Mouse (Mus musculus): ENCODE data around the gene Timm29.

Gene Timm29

DNA sequence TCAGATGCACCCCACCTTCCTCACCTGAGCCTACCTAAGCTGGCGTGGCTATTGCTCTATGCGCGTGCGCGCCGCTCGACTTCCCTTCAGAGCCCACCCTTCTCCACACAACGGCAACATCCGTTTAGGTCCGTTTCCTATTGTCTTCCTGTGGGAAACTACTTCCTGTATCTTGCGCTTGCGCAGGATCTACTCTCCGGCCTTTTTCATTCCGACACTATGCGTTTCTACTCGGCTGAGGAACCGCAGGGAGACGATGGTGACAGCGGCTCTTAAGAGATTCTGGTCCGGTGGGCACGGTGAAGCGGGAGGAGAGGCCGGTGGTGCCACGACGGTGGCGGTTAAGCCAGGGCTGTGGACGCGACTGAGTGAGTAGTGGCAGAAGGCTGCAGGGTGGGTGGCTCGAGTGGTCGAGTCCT, at the start of gene Timm29, which contains the start of gene Yipf2:
Gene Timm29, plus strand, starts transcription at position 20 of the 419 bp plus-strand sequence.
Gene Yipf2, minus strand, starts transcription at position 126 of the 419 bp plus-strand sequence.
- peak; percentile 96 for DNase-seq (ENCODE audit: low read depth, low spot score)

DNA sequence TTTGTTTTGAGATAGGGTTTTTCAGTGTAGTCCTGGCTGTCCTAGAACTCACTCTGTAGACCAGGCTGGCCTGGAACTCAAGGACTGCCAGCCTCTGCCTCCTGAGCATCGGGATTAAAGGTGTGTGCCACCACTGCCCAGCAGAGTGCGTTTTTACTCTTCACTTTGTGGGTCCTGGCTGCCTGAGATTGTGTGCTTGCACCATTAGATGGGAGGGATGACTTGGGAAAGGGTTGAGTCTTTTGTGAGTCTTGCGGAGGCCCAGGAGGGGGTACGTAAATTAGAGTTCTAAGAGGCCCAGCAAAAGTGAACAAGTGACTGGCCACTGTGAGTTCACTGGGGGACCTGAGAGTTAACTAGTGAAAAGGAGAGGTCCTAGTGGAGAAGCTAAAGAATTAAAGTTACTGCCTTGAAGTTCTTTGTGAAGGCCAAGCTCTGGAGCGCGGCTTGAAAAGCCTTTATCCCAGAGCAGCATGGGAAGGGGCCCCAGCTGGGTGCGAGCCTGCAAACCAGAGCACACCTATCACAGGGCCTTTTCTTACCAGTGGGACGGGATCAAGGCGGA, 47.1 kb upstream of the Timm29 start:
- DNase-seq (ENCODE audit: low read depth, low spot score): no peak

DNA sequence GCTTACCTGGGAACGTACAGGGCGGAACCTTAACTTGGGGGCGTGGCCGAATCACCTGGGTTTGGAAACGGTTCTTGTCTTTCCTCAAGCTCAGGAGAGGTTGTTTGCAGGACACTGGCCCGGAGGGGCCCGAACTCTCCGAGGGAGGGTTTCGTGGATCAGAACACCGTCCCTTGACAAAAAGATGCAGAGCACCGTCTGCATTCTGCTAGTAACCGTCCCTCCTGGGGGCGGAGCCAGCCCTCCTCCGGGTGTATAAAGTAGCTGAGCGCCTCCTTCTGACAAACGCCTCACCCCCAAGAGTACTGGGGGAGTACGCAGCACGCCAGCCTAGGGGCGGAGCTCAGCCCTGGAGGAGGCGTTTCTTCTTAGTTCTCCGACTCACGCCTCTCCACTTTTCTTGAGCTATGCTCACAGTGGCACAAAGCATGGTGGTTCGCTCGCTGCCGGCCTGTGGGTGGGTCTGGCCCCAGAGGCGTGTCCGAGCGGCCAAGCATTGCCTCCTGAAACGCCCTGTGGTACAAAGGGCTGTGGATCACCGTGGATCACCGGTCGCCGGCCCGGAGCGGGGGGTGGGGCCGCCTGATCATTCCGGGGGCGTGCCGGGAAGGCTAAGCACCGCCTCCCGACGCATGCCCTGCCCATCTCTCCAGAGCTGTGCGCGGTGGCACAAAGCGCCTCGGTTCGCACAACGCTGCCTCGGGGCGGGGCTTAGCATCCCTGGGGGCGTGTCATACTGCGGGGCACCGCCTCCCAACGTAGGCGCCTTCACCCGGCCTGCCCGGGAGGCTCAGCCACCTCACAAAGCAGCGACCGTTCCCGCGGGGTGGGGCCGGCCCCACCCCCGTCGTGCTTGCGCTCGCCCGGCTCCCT, 46.4 kb upstream of the Timm29 start:
- DNase-seq (ENCODE audit: low read depth, low spot score): peak; percentile 99

DNA sequence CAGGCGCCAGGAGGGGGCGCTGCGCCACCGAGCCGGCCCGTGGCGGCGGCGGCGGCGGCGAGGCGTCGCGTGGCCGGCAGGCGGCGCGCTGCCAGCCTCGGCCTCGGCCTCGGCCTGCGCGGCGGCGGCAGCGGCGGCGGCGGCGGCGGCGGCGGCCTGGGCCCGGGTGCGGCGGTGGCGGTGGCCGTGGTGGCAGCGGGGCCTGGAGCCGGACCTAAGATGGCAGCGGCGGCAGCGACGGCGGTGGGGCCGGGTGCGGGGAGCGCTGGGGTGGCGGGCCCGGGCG, 45.8 kb upstream of the Timm29 start, which contains the start of gene Carm1:
Gene Carm1, plus strand, starts transcription at position 106 of the 286 bp plus-strand sequence.
- DNase-seq (ENCODE audit: low read depth, low spot score): no peak

DNA sequence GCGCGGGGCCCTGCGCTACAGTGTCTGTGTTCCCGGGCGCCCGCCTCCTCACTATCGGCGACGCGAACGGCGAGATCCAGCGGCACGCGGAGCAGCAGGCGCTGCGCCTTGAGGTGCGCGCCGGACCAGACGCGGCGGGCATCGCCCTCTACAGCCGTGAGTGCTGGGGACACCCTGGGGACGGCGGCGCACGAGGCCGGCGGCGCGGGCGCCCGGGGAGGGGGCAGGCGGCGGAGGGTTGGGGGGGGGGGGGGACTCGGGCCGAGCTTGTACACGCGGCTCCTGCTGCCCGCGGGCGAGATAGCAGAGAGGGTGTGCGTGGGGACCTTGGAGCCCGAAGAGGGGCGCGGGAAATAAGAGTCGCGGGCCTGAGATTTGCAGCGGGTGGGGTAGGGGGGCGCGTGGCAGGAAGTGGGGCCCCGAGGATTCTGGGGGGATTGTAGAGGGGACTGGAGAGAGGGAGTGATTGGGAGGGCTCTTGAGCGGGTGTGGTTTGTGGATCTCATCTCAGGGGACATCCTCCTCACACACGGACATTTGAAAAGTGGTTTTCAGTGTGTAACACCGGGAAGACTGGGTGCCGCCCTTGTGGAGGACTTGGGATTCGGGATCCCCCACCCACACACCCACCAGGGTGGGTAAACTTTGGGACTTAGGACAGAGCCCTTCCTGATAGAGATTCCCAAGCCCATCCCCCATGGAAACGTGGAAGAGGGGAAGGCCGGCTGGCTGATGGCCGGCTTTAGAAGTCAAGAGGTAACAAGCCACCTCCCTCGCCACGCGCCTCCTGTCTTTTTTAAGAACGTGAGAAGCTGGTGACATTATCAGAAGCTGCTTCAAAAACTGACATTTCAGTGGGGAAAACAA, 45.2 kb upstream of the Timm29 start:
- DNase-seq (ENCODE audit: low read depth, low spot score): peak; percentile 51

DNA sequence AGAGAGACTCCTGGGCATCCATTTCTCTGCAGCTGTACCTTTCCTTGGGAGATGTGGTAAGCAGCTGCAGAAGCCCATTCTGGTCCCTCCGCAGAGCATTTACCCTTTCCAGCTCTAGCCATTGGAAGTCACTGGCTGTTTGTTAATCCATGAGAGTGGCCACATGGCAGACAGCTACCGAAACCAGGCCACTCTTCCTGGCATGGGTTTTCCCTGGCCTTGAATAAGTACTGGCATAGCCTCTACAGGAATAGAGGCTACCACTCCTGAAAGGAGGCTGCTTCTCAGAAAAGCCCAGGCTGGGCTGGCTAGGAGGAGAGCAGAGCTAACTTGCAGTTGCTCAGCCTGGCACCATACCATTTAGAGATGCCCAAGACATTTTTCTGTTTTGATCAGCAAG, 41.5 kb upstream of the Timm29 start:
- DNase-seq (ENCODE audit: low read depth, low spot score): no peak

DNA sequence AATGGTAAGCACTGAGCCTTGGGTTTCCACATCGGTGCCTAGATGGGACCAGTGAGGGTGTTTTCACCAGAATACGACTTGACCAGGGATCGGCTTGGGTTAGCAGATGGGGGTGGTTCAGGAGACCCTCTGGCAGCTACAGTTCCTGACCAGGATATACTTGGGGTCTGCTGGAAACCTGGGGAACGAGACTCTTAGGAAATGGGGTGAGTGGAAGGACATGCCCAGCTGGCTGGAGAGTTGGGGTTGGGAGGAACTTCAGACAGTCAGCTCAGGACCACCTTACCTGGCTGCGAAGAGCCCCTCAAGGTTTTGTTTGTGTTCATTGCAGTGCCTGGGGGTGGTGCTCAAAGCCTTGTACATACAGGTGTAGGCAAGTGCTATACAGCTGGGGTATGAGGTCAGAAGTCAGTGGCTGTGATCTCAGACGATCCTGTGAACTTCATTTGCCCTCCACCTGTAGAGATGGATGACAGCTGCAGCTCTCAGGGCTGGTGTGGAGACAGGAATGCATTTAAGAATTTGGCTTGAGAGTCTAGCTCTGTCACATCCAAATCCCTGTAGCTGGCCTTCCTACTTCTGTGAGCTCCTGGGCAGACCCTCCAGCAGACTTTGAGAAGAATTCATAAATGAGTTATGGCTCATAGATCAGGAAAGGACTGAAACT, 38.8 kb upstream of the Timm29 start:
- DNase-seq (ENCODE audit: low read depth, low spot score): no peak

DNA sequence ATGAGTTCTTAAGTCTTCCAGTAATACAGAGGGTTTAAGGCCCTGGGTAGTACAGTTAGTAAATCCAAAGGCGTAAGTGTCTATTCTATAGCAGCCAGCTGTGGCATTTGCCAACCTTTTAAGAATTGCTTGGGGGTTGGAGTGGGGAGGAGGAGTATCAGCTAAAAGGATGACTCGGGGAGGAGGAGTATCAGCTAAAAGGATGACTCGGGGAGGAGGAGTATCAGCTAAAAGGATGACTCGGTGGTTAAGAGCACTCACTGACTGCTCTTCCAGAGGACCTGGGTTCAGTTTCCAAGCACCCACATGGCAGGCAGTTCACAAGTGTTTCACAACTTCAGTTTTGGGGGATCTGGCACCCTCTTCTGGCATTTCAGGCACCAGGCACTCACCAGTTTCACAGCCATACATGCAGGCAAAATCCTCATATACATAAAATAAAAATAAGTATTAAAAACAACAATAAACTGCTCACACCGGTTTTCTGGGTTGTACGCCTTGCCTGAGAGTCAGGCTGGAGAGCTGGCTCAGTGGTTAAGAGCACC, 37.3 kb upstream of the Timm29 start:
- no peak for DNase-seq (ENCODE audit: low read depth, low spot score)

DNA sequence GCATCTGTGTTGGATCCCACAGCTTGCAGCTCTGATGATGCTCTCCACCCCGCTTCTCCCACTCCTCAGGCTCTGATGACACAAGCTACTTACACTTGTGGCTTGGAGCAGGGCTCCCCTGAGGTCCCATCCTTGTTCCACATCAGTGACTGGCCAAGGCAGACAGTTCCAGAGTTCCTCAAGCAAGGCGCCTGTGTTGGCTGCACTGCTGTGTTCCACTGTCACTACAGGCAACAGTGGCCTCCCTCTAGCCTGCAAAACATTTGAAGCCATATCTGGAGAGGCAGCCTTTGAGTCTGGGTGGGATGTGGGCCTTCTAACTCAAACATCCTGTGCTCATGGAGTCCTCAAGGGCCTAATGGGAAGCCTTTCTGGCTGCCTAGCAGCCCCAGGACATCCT, 35.5 kb upstream of the Timm29 start:
- DNase-seq (ENCODE audit: low read depth, low spot score): no peak

DNA sequence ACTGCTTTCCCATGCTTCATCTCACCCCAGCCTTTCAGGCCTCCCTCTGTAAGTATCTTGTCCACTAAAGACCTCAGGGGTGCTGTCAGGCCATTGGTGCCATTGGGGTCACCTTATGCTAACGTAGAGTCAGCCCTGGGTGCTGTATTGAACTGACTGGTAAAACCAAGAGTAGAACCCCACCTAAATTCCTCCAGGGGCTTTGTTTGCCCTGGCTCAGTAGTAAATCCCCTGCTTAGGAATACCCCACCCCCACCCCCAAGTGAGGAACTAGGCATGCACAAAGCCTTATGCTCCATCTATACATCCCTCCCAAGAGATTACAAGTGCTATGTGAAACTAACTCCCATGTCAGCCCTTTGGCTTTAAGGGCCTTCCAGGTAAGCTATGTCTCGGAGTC, 35.0 kb upstream of the Timm29 start:
- no peak for DNase-seq (ENCODE audit: low read depth, low spot score)

DNA sequence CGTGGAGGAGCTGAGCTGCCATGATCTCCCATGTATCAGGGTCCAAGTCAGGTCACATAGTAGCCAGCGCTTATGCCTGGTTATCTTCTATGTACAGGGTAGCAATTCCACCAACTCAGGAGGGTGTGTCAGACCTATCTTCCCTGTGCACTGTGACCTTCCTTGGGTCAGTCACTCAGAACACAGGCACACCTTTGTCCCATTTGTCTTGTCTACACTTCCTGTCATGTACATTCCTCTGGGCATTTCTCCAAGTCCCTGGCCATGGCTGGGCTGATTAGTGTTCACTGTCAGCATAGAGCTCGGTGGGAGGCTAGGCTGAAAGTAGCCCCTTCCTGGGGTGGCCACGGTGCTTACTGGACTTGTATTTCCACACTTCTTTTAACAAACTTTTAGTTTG, 34.2 kb upstream of the Timm29 start:
- DNase-seq (ENCODE audit: low read depth, low spot score): no peak

DNA sequence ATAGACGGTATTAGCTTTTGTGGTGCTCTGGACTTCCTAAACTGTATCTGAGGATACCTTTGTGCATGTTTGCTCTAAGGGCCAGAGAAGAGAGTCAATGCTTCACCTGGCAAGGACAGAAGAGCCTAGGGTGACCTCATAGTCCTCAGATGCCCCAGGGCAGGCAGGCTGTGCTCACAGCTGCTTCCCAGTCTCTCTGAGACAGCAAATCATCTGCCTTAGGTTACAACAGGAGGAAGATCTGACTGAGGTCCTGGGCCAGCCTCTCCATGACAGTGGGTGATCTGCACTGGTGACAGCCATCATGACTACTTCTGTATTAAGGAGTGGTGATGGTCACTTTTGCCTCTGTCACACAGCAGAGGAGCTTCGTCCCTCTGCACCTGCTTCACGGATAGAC, 33.4 kb upstream of the Timm29 start:
- no peak for DNase-seq (ENCODE audit: low read depth, low spot score)

DNA sequence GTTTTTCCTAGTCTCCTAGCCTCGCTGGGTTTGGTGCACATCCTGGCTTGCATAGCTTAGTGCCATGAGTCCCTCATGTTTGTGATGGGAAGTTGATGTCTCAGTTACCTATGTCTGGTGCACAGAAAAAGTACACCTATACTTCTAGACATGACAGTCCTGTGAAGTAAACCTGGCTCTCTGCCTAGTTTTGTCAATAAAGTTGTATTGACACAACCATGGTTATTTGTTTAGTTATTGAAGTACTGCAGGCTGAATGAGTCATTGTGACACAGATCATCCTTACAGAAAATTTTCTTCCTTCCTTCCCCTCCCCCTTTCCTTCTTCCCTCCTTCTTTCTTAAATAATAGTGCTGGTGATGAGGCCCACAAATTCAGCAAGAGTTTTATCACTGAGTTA, 28.1 kb upstream of the Timm29 start:
- no peak for DNase-seq (ENCODE audit: low read depth, low spot score)

DNA sequence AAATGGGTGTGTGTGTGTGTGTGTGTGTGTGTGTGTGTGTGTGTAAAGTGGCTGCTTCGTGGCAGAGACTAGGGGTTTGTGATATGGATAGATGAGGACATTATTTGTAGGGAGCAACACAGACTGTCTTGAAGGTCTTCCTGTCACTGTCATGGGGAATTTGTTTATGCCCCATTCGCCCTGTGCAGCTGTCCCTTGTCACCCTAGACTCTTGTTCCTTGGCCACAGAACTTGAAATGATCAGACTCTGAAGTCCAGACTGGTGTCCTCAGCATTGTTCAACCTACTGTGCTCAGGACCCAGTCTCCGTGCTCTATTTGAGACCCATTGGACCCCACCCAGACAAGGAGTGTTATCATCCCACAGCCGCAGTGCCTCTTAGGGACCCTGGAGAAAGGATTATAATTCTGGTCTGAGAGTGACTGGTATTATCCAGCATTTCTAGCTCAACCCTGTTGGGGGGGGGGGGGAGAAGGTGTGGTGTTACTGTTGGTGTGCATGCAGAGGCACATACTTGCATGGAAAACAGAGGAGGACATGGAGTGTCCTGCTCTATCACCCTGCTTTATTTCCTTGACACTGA, 27.4 kb upstream of the Timm29 start:
- DNase-seq (ENCODE audit: low read depth, low spot score): no peak

DNA sequence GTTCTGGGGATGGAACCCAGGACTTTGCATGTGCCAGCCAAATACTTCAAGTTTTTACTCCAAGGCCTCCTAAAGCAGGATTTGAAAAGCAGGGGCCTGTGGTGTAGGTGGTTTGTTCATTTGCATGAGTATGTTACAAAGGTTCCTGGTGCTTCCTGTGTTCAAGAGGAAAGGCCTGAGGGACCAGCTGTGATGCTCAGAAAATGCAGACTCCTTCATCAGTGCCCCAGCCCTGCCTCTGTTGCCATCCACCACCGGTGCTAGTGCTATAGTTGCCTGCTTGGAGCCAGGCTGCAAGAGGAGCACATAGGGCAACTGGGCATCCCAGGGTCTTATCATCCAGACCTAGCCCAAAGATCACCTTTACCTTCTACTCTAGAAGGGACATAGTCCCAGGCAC, 26.0 kb upstream of the Timm29 start:
- no peak for DNase-seq (ENCODE audit: low read depth, low spot score)

DNA sequence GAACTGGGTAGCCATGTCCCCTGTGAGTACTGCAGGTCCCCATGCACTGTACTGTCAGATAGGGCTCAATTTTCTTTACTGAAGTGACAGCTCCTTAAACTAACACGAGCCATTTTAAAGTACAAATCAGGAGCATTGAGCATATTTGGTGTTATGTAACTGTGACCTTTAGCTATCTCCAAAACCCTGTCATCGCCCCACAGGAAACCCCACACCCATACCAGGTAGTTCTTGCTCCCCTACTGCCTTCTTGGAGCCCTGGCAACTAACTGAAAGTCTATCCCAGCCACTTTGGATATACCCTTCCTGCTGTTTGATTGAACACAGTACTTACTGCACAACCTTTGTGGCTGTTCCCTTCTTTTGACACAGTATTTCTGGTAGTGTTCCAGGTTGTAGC, 25.5 kb upstream of the Timm29 start:
- no peak for DNase-seq (ENCODE audit: low read depth, low spot score)

DNA sequence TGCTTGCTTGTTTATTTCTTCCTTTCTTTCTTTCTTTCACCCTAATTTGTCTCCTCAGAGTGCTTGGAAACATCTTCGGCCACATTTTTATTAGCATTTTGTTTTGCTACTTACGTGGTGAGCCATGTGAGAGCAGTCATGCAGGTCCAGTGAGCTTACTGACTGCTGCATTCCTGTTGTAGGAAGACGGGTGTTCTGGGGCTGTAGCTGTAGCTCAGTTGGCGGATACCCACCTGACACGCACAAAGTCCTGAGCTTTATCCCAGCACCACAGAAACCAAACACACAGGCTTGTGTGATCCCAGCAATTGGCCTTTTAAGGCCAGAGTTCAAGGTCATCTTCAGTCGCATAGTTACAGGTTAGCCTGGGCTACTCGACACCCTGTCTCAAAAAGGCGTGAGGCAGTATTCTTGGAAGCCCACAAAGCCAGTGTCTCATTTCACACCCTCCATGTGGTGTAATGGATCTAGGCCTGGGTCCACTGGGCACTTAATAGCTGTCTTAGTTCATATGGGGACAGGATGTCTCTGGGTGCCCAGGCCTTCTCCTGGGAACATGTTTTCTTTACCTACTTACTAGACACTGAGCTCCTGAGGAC, 23.8 kb upstream of the Timm29 start:
- DNase-seq (ENCODE audit: low read depth, low spot score): no peak

DNA sequence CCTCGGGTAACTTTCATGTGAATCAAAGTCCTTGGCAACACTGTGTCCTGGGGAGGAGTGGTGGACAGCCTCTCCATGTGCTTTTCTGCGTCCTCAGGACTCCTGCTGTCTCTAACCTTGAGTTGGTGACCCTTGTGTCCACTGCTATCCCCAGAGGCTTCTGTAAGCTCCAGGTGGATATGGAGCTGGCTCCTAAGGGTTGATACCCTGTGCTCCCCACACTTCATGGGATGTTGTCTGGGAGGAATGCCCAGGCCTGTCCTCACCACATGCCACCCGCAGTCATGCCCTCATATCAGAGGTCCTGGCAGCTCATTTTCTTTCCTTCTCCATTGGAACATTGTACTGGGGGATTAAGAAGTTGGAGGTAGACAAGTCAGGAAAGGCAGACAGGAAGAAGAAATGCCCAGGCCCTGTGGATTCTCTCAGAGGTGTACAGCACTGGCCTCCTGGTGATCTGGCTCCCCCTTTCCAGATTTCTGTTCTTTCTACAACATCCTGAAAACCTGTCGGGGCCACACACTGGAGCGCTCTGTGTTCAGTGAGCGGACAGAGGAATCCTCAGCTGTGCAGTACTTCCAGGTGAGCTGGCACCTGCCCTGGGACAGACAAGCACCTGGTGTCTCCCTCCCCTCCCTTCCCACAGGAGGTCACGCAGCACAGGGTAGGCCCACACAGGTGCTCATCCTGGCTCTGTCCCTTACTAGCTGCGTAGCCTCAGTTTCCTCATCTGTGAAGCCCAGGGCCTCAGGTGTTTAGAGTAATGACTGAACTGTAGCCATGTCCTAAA, 18.3 kb upstream of the Timm29 start:
- DNase-seq (ENCODE audit: low read depth, low spot score): no peak

DNA sequence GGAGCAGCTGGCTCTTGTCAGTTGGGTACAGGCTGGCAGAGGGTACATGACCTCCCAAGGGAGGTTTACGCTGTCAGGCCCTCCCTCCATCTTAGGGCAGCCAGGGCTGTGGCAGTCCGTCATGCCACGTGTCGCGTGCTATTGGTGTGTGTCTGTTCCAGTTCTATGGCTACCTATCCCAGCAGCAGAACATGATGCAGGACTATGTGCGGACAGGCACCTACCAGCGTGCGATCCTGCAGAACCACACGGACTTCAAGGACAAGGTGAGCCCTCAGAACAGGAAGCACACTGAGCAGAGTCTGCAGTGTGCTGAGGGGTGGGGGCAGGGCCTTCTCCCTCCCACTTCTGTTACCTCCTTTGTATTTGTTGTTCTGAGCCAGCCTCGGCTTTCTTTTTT, 17.3 kb upstream of the Timm29 start:
- no peak for DNase-seq (ENCODE audit: low read depth, low spot score)

DNA sequence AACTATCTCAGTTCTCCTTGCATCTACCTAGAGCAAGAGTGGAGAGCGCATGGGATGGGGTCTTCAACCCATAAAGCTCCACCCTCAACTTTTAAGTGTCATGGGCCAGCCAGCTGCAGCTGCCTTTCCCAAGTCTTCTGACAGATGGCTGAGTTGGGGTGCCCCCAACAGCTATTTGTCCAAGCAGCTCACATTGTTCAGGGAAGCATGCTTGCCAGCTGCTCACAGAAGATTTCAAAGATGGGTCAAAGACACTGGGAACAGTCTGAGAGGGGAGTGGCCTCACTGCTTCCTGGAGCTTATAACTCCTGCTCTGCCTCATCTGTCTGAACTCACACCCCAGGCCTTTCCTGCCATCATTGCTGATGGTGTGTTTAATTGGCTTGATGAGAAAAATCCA, 16.2 kb upstream of the Timm29 start:
- DNase-seq (ENCODE audit: low read depth, low spot score): peak; percentile 18
